Mouse (Mus musculus): ENCODE measurements around the gene Cyp26c1. TPM values are rescaled to one million over a fixed set of nuclear protein-coding genes. Genes with fewer than 3 reads are reported as not detected.
A peak's percentile ranks its signal among the peaks of the same experiment; 100 is the strongest.

The Cyp26c1 gene
- polyA plus RNA-seq, 1 experiment from 2014 or later = not detected

- WGBS = 38% methylated on average over 1 of the region's 1 CpGs
- H3K36me3 ChIP-seq (ENCODE audit: control insufficient read depth, insufficient read depth, low read length) = no peaks in the 10 kb centered on the region
- H3K9ac ChIP-seq (ENCODE audit: low read length) = no peak overlapping the region
- no peak overlapping the region for H3K27ac ChIP-seq (ENCODE audit: low read length)
- H3K9me3 ChIP-seq (ENCODE audit: control insufficient read depth, low read length) = no peaks in the 10 kb centered on the region
- H3K4me3 ChIP-seq (ENCODE audit: low read length) = no peak overlapping the region
- H3K4me2 ChIP-seq (ENCODE audit: low read depth, low read length) = no peak overlapping the region
- H3K27me3 ChIP-seq (ENCODE audit: control insufficient read depth, insufficient read depth, low read depth, low read length) = no peaks in the 10 kb centered on the region
- no peaks in the 10 kb centered on the region for H3K4me1 ChIP-seq (replicated peaks; ENCODE audit: control insufficient read depth, insufficient read depth, low read length)
- ATAC-seq (ENCODE audit: low read depth) = no peak
Measured at GRCm38 (mm10) chr19:37715980-37716379, 30.6 kb downstream of the Cyp26c1 start.

- Histone ChIP-seq H3K36me3 (ENCODE audit: control insufficient read depth, insufficient read depth, low read length) (no peaks in the 10 kb centered on the region), H3K9ac (ENCODE audit: low read length) (no peak overlapping the region), H3K4me3 (ENCODE audit: low read length) (no peak overlapping the region), H3K27ac (ENCODE audit: low read length) (no peak overlapping the region), H3K4me2 (ENCODE audit: low read depth, low read length) (no peak overlapping the region), H3K4me1 (replicated peaks; ENCODE audit: control insufficient read depth, insufficient read depth, low read length) (no peaks in the 10 kb centered on the region), H3K27me3 (ENCODE audit: control insufficient read depth, insufficient read depth, low read depth, low read length) (no peaks in the 10 kb centered on the region), H3K9me3 (ENCODE audit: control insufficient read depth, low read length) (no peaks in the 10 kb centered on the region)
- no peak for ATAC-seq (ENCODE audit: low read depth)
- 80% methylated on average over 12 of the region's 12 CpGs for WGBS
Measured at GRCm38 (mm10) chr19:37716524-37717175, 31.3 kb downstream of the Cyp26c1 start.

- H3K4me1 ChIP-seq (replicated peaks; ENCODE audit: control insufficient read depth, insufficient read depth, low read length) = no peaks in the 10 kb centered on the region
- no peak overlapping the region for H3K27ac ChIP-seq (ENCODE audit: low read length)
- no peak overlapping the region for H3K9ac ChIP-seq (ENCODE audit: low read length)
- no peak overlapping the region for H3K4me2 ChIP-seq (ENCODE audit: low read depth, low read length)
- 6% methylated on average over 1 of the region's 1 CpGs for WGBS
- H3K36me3 ChIP-seq (ENCODE audit: control insufficient read depth, insufficient read depth, low read length) = no peaks in the 10 kb centered on the region
- H3K4me3 ChIP-seq (ENCODE audit: low read length) = no peak overlapping the region
- H3K27me3 ChIP-seq (ENCODE audit: control insufficient read depth, insufficient read depth, low read depth, low read length) = no peaks in the 10 kb centered on the region
- no peaks in the 10 kb centered on the region for H3K9me3 ChIP-seq (ENCODE audit: control insufficient read depth, low read length)
- ATAC-seq (ENCODE audit: low read depth) = no peak
Measured at GRCm38 (mm10) chr19:37719166-37719565, 33.8 kb downstream of the Cyp26c1 start.

GRCm38 (mm10) chr19:37724591-37724990 lies 39.2 kb downstream of the Cyp26c1 start:
- no peaks in the 10 kb centered on the region for H3K9me3 ChIP-seq (ENCODE audit: control insufficient read depth, low read length)
- no peak for ATAC-seq (ENCODE audit: low read depth)
- no peak overlapping the region for H3K4me3 ChIP-seq (ENCODE audit: low read length)
- WGBS = 95% methylated on average over 5 of the region's 5 CpGs
- no peaks in the 10 kb centered on the region for H3K36me3 ChIP-seq (ENCODE audit: control insufficient read depth, insufficient read depth, low read length)
- no peaks in the 10 kb centered on the region for H3K27me3 ChIP-seq (ENCODE audit: control insufficient read depth, insufficient read depth, low read depth, low read length)
- H3K4me2 ChIP-seq (ENCODE audit: low read depth, low read length) = no peak overlapping the region
- no peak overlapping the region for H3K27ac ChIP-seq (ENCODE audit: low read length)
- H3K9ac ChIP-seq (ENCODE audit: low read length) = no peak overlapping the region
- H3K4me1 ChIP-seq (replicated peaks; ENCODE audit: control insufficient read depth, insufficient read depth, low read length) = no peaks in the 10 kb centered on the region

- ATAC-seq (ENCODE audit: low read depth) = no peak
- Histone ChIP-seq H3K9ac (ENCODE audit: low read length) (no peak overlapping the region), H3K27ac (ENCODE audit: low read length) (no peak overlapping the region), H3K4me1 (replicated peaks; ENCODE audit: control insufficient read depth, insufficient read depth, low read length) (no peaks in the 10 kb centered on the region), H3K4me2 (ENCODE audit: low read depth, low read length) (no peak overlapping the region), H3K9me3 (ENCODE audit: control insufficient read depth, low read length) (no peaks in the 10 kb centered on the region), H3K27me3 (ENCODE audit: control insufficient read depth, insufficient read depth, low read depth, low read length) (no peaks in the 10 kb centered on the region), H3K36me3 (ENCODE audit: control insufficient read depth, insufficient read depth, low read length) (no peaks in the 10 kb centered on the region), H3K4me3 (ENCODE audit: low read length) (no peak overlapping the region)
- 82% methylated on average over 7 of the region's 7 CpGs for WGBS
Measured at GRCm38 (mm10) chr19:37726585-37726984, 41.2 kb downstream of the Cyp26c1 start.

GRCm38 (mm10) chr19:37727366-37727765 lies 42.0 kb downstream of the Cyp26c1 start:
- Histone ChIP-seq H3K4me3 (ENCODE audit: low read length) (no peak overlapping the region), H3K27me3 (ENCODE audit: control insufficient read depth, insufficient read depth, low read depth, low read length) (no peaks in the 10 kb centered on the region), H3K4me2 (ENCODE audit: low read depth, low read length) (no peak overlapping the region), H3K36me3 (ENCODE audit: control insufficient read depth, insufficient read depth, low read length) (no peaks in the 10 kb centered on the region), H3K9ac (ENCODE audit: low read length) (no peak overlapping the region), H3K9me3 (ENCODE audit: control insufficient read depth, low read length) (no peaks in the 10 kb centered on the region), H3K27ac (ENCODE audit: low read length) (no peak overlapping the region), H3K4me1 (replicated peaks; ENCODE audit: control insufficient read depth, insufficient read depth, low read length) (no peaks in the 10 kb centered on the region)
- no peak for ATAC-seq (ENCODE audit: low read depth)
- 96% methylated on average over 2 of the region's 2 CpGs for WGBS

- no peak for ATAC-seq (ENCODE audit: low read depth)
- no peak overlapping the region for H3K9ac ChIP-seq (ENCODE audit: low read length)
- WGBS = 81% methylated on average over 8 of the region's 8 CpGs
- H3K36me3 ChIP-seq (ENCODE audit: control insufficient read depth, insufficient read depth, low read length) = no peaks in the 10 kb centered on the region
- no peaks in the 10 kb centered on the region for H3K4me1 ChIP-seq (replicated peaks; ENCODE audit: control insufficient read depth, insufficient read depth, low read length)
- H3K4me3 ChIP-seq (ENCODE audit: low read length) = no peak overlapping the region
- H3K4me2 ChIP-seq (ENCODE audit: low read depth, low read length) = no peak overlapping the region
- no peaks in the 10 kb centered on the region for H3K9me3 ChIP-seq (ENCODE audit: control insufficient read depth, low read length)
- no peak overlapping the region for H3K27ac ChIP-seq (ENCODE audit: low read length)
- H3K27me3 ChIP-seq (ENCODE audit: control insufficient read depth, insufficient read depth, low read depth, low read length) = no peaks in the 10 kb centered on the region
Measured at GRCm38 (mm10) chr19:37735426-37735825, 50.0 kb downstream of the Cyp26c1 start.

- no peak overlapping the region for H3K27ac ChIP-seq (ENCODE audit: low read length)
- no peaks in the 10 kb centered on the region for H3K4me1 ChIP-seq (replicated peaks; ENCODE audit: control insufficient read depth, insufficient read depth, low read length)
- no peak for ATAC-seq (ENCODE audit: low read depth)
- H3K4me2 ChIP-seq (ENCODE audit: low read depth, low read length) = no peak overlapping the region
- no peak overlapping the region for H3K9ac ChIP-seq (ENCODE audit: low read length)
- no peaks in the 10 kb centered on the region for H3K9me3 ChIP-seq (ENCODE audit: control insufficient read depth, low read length)
- WGBS = 84% methylated on average over 3 of the region's 3 CpGs
- no peak overlapping the region for H3K4me3 ChIP-seq (ENCODE audit: low read length)
- no peaks in the 10 kb centered on the region for H3K27me3 ChIP-seq (ENCODE audit: control insufficient read depth, insufficient read depth, low read depth, low read length)
- no peaks in the 10 kb centered on the region for H3K36me3 ChIP-seq (ENCODE audit: control insufficient read depth, insufficient read depth, low read length)
Measured at GRCm38 (mm10) chr19:37738575-37738974, 53.2 kb downstream of the Cyp26c1 start.

- H3K27me3 ChIP-seq (ENCODE audit: control insufficient read depth, insufficient read depth, low read depth, low read length) = no peaks in the 10 kb centered on the region
- no peak overlapping the region for H3K9ac ChIP-seq (ENCODE audit: low read length)
- no peaks in the 10 kb centered on the region for H3K4me1 ChIP-seq (replicated peaks; ENCODE audit: control insufficient read depth, insufficient read depth, low read length)
- 49% methylated on average over 7 of the region's 7 CpGs for WGBS
- no peak overlapping the region for H3K4me3 ChIP-seq (ENCODE audit: low read length)
- no peak overlapping the region for H3K4me2 ChIP-seq (ENCODE audit: low read depth, low read length)
- no peak overlapping the region for H3K27ac ChIP-seq (ENCODE audit: low read length)
- peak; percentile 56; the same call in 1 of the 2 replicates for ATAC-seq (ENCODE audit: low read depth)
- H3K36me3 ChIP-seq (ENCODE audit: control insufficient read depth, insufficient read depth, low read length) = no peaks in the 10 kb centered on the region
- H3K9me3 ChIP-seq (ENCODE audit: control insufficient read depth, low read length) = no peaks in the 10 kb centered on the region
Measured at GRCm38 (mm10) chr19:37740043-37740442, 54.7 kb downstream of the Cyp26c1 start.
